Mouse (Mus musculus): ENCODE data around the gene Trnau1ap.

The Trnau1ap gene

GRCm38 (mm10) chr4:132331960-132332359 lies 2.6 kb upstream of the Trnau1ap start:
- Histone ChIP-seq H3K36me3 (ENCODE audit: insufficient read depth, low read length) (peaks cover 76% of the 10 kb centered on the region), H3K9me3 (ENCODE audit: low read length) (no peaks in the 10 kb centered on the region), H3K27me3 (ENCODE audit: insufficient read depth, low read length) (no peaks in the 10 kb centered on the region), H3K4me1 (replicated peaks; ENCODE audit: low read depth, low read length) (peaks cover 25% of the 10 kb centered on the region), H3K4me3 (replicated peaks; ENCODE audit: low read length) (no peak overlapping the region)
- TF ChIP-seq NANOG (IDR thresholded peaks at IDR 0.05; ENCODE audit: borderline replicate concordance, low read length) (no peak), POU5F1 (IDR thresholded peaks at IDR 0.05; ENCODE audit: borderline replicate concordance, low read length) (no peak), CTCF (conservative IDR thresholded peaks at IDR 0.05; ENCODE audit: low read length) (no peak)

- H3K27me3 ChIP-seq (ENCODE audit: insufficient read depth, low read length), result no peaks in the 10 kb centered on the region
- peaks cover 31% of the 10 kb centered on the region for H3K4me1 ChIP-seq (replicated peaks; ENCODE audit: low read depth, low read length)
- TF ChIP-seq CTCF (conservative IDR thresholded peaks at IDR 0.05; ENCODE audit: low read length) (no peak), NANOG (IDR thresholded peaks at IDR 0.05; ENCODE audit: borderline replicate concordance, low read length) (no peak), POU5F1 (IDR thresholded peaks at IDR 0.05; ENCODE audit: borderline replicate concordance, low read length) (no peak)
- peaks cover 76% of the 10 kb centered on the region for H3K36me3 ChIP-seq (ENCODE audit: insufficient read depth, low read length)
- H3K9me3 ChIP-seq (ENCODE audit: low read length), result no peaks in the 10 kb centered on the region
- H3K4me3 ChIP-seq (replicated peaks; ENCODE audit: low read length), result peak overlapping the region; percentile 91
These were observed 557 bp upstream of the Trnau1ap start for GRCm38 (mm10) chr4:132329835-132330354.

GRCm38 (mm10) chr4:132328391-132328982 lies 851 bp downstream of the Trnau1ap start:
- Histone ChIP-seq H3K36me3 (ENCODE audit: insufficient read depth, low read length) (peaks cover 76% of the 10 kb centered on the region), H3K4me3 (replicated peaks; ENCODE audit: low read length) (peak overlapping the region; percentile 91), H3K27me3 (ENCODE audit: insufficient read depth, low read length) (no peaks in the 10 kb centered on the region), H3K9me3 (ENCODE audit: low read length) (no peaks in the 10 kb centered on the region), H3K4me1 (replicated peaks; ENCODE audit: low read depth, low read length) (peaks cover 31% of the 10 kb centered on the region)
- TF ChIP-seq POU5F1 (IDR thresholded peaks at IDR 0.05; ENCODE audit: borderline replicate concordance, low read length) (no peak), CTCF (conservative IDR thresholded peaks at IDR 0.05; ENCODE audit: low read length) (no peak), NANOG (IDR thresholded peaks at IDR 0.05; ENCODE audit: borderline replicate concordance, low read length) (no peak)

GRCm38 (mm10) chr4:132326481-132326880 lies 2.9 kb downstream of the Trnau1ap start:
- Histone ChIP-seq H3K9me3 (ENCODE audit: low read length) (no peaks in the 10 kb centered on the region), H3K36me3 (ENCODE audit: insufficient read depth, low read length) (peaks cover 74% of the 10 kb centered on the region), H3K4me1 (replicated peaks; ENCODE audit: low read depth, low read length) (peaks cover 31% of the 10 kb centered on the region), H3K4me3 (replicated peaks; ENCODE audit: low read length) (no peak overlapping the region), H3K27me3 (ENCODE audit: insufficient read depth, low read length) (no peaks in the 10 kb centered on the region)
- TF ChIP-seq POU5F1 (IDR thresholded peaks at IDR 0.05; ENCODE audit: borderline replicate concordance, low read length), result no peak
- no peak for TF ChIP-seq CTCF (conservative IDR thresholded peaks at IDR 0.05; ENCODE audit: low read length)
- no peak for TF ChIP-seq NANOG (IDR thresholded peaks at IDR 0.05; ENCODE audit: borderline replicate concordance, low read length)

- peaks cover 61% of the 10 kb centered on the region for H3K4me1 ChIP-seq (replicated peaks; ENCODE audit: low read depth, low read length)
- peaks cover 78% of the 10 kb centered on the region for H3K36me3 ChIP-seq (ENCODE audit: insufficient read depth, low read length)
- H3K4me3 ChIP-seq (replicated peaks; ENCODE audit: low read length), result peak overlapping the region; percentile 43
- TF ChIP-seq POU5F1 (IDR thresholded peaks at IDR 0.05; ENCODE audit: borderline replicate concordance, low read length), result no peak
- TF ChIP-seq NANOG (IDR thresholded peaks at IDR 0.05; ENCODE audit: borderline replicate concordance, low read length), result peak; percentile 82
- no peaks in the 10 kb centered on the region for H3K9me3 ChIP-seq (ENCODE audit: low read length)
- H3K27me3 ChIP-seq (ENCODE audit: insufficient read depth, low read length), result no peaks in the 10 kb centered on the region
These were observed 13.6 kb downstream of the Trnau1ap start for GRCm38 (mm10) chr4:132315711-132316110.

- Histone ChIP-seq H3K4me3 (replicated peaks; ENCODE audit: low read length) (no peak overlapping the region), H3K4me1 (replicated peaks; ENCODE audit: low read depth, low read length) (peaks cover 69% of the 10 kb centered on the region), H3K27me3 (ENCODE audit: insufficient read depth, low read length) (no peaks in the 10 kb centered on the region), H3K36me3 (ENCODE audit: insufficient read depth, low read length) (peaks cover 71% of the 10 kb centered on the region), H3K9me3 (ENCODE audit: low read length) (no peaks in the 10 kb centered on the region)
- TF ChIP-seq CTCF (conservative IDR thresholded peaks at IDR 0.05; ENCODE audit: low read length) (no peak), NANOG (IDR thresholded peaks at IDR 0.05; ENCODE audit: borderline replicate concordance, low read length) (no peak), POU5F1 (IDR thresholded peaks at IDR 0.05; ENCODE audit: borderline replicate concordance, low read length) (no peak)
These were observed 16.7 kb downstream of the Trnau1ap start for GRCm38 (mm10) chr4:132312627-132313026.

- H3K9me3 ChIP-seq (ENCODE audit: low read length), result no peaks in the 10 kb centered on the region
- H3K27me3 ChIP-seq (ENCODE audit: insufficient read depth, low read length), result no peaks in the 10 kb centered on the region
- peaks cover 66% of the 10 kb centered on the region for H3K4me1 ChIP-seq (replicated peaks; ENCODE audit: low read depth, low read length)
- H3K36me3 ChIP-seq (ENCODE audit: insufficient read depth, low read length), result peaks cover 63% of the 10 kb centered on the region
- H3K4me3 ChIP-seq (replicated peaks; ENCODE audit: low read length), result no peak overlapping the region
- no peak for TF ChIP-seq POU5F1 (IDR thresholded peaks at IDR 0.05; ENCODE audit: borderline replicate concordance, low read length)
- TF ChIP-seq CTCF (conservative IDR thresholded peaks at IDR 0.05; ENCODE audit: low read length), result no peak
These were observed 17.5 kb downstream of the Trnau1ap start for GRCm38 (mm10) chr4:132311801-132312200.

GRCm38 (mm10) chr4:132311209-132311608 lies 18.1 kb downstream of the Trnau1ap start:
- H3K36me3 ChIP-seq (ENCODE audit: insufficient read depth, low read length), result peaks cover 57% of the 10 kb centered on the region
- peak overlapping the region; percentile 91 for H3K4me3 ChIP-seq (replicated peaks; ENCODE audit: low read length)
- no peaks in the 10 kb centered on the region for H3K27me3 ChIP-seq (ENCODE audit: insufficient read depth, low read length)
- peaks cover 61% of the 10 kb centered on the region for H3K4me1 ChIP-seq (replicated peaks; ENCODE audit: low read depth, low read length)
- TF ChIP-seq POU5F1 (IDR thresholded peaks at IDR 0.05; ENCODE audit: borderline replicate concordance, low read length) (no peak), NANOG (IDR thresholded peaks at IDR 0.05; ENCODE audit: borderline replicate concordance, low read length) (no peak), CTCF (conservative IDR thresholded peaks at IDR 0.05; ENCODE audit: low read length) (no peak)
- H3K9me3 ChIP-seq (ENCODE audit: low read length), result no peaks in the 10 kb centered on the region

All from E14TG2a.4 (cell line).